Mouse (Mus musculus): ENCODE data around the gene Rnf115.

Rnf115 gene

GRCm38 (mm10) chr3:96787784-96788183, 60.3 kb downstream of the Rnf115 start:
- no peak for DNase-seq (ENCODE audit: low spot score)

GRCm38 (mm10) chr3:96788506-96788905, 61.0 kb downstream of the Rnf115 start:
- no peak for DNase-seq (ENCODE audit: low spot score)

- DNase-seq (ENCODE audit: low spot score) = no peak
Observed at GRCm38 (mm10) chr3:96800254-96800653, 72.8 kb downstream of the Rnf115 start.

DNA sequence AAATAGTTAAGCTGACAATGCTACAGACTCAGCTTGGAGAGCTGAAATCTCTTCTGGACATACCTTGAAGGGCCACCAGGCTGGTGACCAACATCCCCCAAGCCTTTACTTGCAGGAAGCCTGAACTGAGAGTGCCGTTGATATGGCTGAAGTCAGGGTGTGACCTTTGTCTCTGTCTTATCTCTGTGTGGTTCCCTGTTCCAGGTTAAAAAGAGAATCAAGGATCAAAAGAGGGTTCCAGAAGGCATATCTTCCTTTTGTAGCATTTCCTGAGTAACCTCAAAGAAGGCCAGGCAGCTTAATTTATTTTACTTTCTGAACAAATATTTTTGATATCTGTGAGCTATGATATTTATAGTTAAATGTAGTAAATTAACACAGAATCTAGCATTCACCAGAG, 74.8 kb downstream of the Rnf115 start:
- DNase-seq (ENCODE audit: low spot score) = no peak

- DNase-seq (ENCODE audit: low spot score) = no peak
Observed at GRCm38 (mm10) chr3:96808136-96808535, 80.7 kb downstream of the Rnf115 start.

GRCm38 (mm10) chr3:96808651-96809050, 81.2 kb downstream of the Rnf115 start:
- no peak for DNase-seq (ENCODE audit: low spot score)

DNA sequence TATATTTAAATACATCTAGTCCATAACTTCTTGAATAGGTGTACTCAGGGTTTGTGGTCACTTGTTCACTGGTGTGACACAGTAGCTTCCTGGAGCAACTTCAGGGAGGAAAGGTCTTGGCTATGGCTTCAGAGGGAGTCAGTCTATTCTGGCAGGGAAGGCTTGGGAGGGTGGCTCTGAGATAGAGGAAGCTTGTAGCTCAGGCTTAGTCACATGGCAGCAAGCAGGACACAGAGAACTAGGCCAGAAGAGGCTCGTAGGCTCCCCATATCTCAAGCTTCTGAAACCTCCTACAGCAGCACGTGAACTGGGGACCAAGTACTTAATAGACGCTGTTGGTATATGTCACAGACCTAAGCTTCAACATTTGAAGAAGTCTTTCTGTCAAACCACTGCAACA, 83.8 kb downstream of the Rnf115 start:
- no peak for DNase-seq (ENCODE audit: low spot score)

- peak; percentile 53 for DNase-seq (ENCODE audit: low spot score)
Observed at GRCm38 (mm10) chr3:96812395-96813091, 85.1 kb downstream of the Rnf115 start.

- DNase-seq (ENCODE audit: low spot score) = peak; percentile 17
Observed at GRCm38 (mm10) chr3:96813106-96813505, 85.6 kb downstream of the Rnf115 start.

GRCm38 (mm10) chr3:96813591-96814244, 86.3 kb downstream of the Rnf115 start:
- no peak for DNase-seq (ENCODE audit: low spot score)

GRCm38 (mm10) chr3:96814342-96814741, 86.9 kb downstream of the Rnf115 start:
- no peak for DNase-seq (ENCODE audit: low spot score)

DNA sequence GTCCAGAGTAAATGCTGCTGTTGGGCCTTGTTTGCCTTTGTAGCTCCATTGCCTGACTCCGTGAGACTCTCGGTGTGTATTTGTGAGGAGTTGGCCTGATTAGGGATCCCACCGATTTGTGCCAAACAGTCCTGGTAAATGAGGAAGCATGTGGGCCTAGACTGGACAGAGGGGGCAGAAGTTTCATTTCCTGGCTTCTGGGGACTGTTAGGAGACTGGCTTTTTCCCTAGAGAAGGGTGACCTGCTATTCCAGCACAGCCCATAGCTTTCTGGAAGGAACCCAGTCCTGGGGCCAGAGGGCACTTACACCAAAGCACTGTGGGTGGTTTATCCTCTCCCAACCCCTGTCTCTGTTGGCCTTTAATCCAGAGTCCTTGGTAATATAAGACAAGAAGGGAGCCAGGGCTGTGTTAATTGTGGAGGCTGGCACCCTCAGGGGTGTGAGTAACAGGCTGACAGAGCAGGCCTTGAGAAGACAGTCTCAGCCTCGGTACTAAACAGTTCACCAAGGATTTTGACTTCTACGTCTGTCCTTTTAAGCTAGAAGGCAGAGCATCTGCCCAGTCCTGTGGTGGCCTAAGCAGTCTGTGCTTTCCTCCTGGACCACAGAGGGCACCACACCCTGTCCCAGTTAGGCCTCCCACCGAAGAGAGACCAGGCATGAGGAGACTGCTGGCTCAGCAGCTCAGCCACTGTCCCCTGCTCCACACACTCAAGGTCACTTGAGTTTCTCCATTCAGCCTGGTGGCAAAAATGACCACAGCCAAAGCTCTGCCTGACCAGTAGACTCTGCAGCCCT, 92.9 kb downstream of the Rnf115 start:
- DNase-seq (ENCODE audit: low spot score) = no peak

- no peak for DNase-seq (ENCODE audit: low spot score)
Observed at GRCm38 (mm10) chr3:96821581-96821980, 94.1 kb downstream of the Rnf115 start.

DNA sequence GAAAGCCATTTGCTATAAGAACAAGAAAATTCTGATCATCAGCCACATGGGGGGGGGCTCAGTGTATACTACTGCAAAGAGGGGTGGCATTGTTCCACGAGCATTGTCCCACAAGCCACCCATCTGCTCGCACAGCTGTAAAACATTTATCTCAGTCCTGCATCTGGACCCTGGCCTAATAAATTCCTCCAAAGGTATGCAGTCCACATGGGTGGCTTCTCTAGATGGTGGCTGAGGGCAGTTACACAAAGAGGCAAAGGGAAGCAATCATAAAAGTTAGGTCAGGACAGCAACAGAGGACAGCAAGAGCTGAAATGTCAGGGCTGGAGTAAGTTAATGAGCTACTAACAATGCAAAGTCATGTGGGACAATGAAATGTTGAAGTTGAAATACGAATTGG, 96.2 kb downstream of the Rnf115 start:
- no peak for DNase-seq (ENCODE audit: low spot score)

- DNase-seq (ENCODE audit: low spot score) = no peak
Observed at GRCm38 (mm10) chr3:96824614-96825013, 97.2 kb downstream of the Rnf115 start.

GRCm38 (mm10) chr3:96825261-96825660, 97.8 kb downstream of the Rnf115 start:
- DNase-seq (ENCODE audit: low spot score) = no peak

DNA sequence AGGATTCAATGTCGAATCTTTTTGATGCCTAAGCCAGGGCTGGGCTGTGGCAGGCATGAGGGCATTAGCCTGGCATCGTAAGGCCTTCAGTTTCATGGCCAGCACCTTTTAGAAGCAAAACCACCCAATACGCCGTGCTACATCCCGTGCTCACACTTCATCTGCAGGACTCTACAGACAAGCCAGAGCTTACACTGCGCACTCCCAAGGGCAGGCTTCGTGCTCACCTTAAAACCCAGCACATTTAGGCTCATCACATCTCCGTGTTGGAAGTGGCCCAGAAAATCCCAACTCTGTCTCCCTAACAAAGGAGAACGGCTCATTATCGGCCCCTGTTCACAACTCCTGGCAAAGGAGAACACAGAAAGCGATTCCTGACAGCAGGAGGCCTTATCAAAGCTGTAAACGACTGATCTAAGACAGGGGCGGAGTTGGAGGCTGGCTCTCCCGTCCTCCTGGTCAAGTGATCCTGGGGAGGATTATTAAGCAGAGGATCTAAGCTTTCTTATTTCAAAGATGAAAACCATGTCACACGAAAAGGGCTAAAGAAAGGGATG, 100.9 kb downstream of the Rnf115 start:
- no peak for DNase-seq (ENCODE audit: low spot score)

- no peak for DNase-seq (ENCODE audit: low spot score)
Observed at GRCm38 (mm10) chr3:96828984-96829383, 101.5 kb downstream of the Rnf115 start, which contains the start of the genes Pdzk1 and Cd160. Pdzk1 (plus strand) TSS chr3:96829284. Cd160 (minus strand) TSS chr3:96829351.

- no peak for DNase-seq (ENCODE audit: low spot score)
Observed at GRCm38 (mm10) chr3:96829856-96830255, 102.4 kb downstream of the Rnf115 start.

GRCm38 (mm10) chr3:96832930-96833329, 105.5 kb downstream of the Rnf115 start:
- DNase-seq (ENCODE audit: low spot score) = no peak

- no peak for DNase-seq (ENCODE audit: low spot score)
Observed at GRCm38 (mm10) chr3:96834587-96835348, 107.3 kb downstream of the Rnf115 start.

DNA sequence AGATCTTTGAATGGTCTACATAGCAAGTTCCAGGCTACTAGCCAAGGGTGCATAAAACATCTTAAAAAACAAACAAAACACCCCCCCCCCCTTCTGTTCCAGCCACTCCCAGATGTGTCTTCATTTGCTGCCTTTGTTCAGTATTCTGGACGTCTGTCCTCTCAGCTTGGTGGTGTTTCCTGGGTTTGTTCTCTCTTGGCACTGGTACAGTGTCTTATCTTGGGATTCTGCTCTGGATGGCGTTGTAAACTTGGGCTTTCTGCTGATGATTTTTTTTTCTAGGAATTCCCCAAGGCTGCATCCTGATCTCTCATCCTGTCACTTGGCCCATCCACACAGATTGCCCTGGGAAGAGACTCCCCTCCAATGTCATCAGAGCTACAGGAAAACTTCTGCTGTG, 109.0 kb downstream of the Rnf115 start:
- DNase-seq (ENCODE audit: low spot score) = no peak
